Mouse (Mus musculus) liver, embryonic 14.5 days (tissue): ENCODE results near the gene Tmem273.

Experiments used
- CTCF ChIP-seq: IDR thresholded peaks from 2 replicates; pipeline ENCODE4 v1.5.1; 2016; ENCODE audit warnings: antibody characterized with exemption, low read depth, control low read depth
- EP300 ChIP-seq: IDR thresholded peaks from 2 replicates; pipeline ENCODE4 v1.6.1; 2016; ENCODE audit warnings: antibody characterized with exemption, low read depth

DNA sequence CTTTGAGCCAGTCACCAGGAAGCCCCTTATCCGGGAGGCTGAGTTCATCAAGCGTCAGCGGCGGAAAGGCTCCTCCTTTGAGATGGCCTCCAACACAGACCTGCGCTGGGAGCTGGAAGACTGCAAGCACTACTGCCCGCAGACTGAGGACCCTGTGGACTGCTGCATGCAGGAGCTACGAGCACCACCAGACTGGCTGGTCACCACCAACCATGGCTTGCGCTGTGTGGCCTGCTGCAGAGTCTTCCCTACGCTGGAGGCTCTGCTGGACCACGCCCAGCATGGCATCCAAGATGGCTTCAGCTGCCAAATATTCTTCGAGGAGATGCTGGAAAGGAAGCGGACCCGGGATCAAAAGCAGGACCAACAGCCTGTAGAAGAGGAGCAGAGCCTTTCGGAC is 49.8 kb downstream of the Tmem273 start:
- TF ChIP-seq CTCF (no peak), EP300 (no peak)
